Mouse (Mus musculus) heart, embryonic 12.5 days (tissue): ENCODE results near the gene Edem2. TPM values are rescaled to one million over a fixed set of nuclear protein-coding genes. Genes with fewer than 3 reads are reported as not detected.

ENCODE experiments used
- ATAC-seq: fragments of 200-750 bp; cut with Nextera tagmentation; 2 replicates; pipeline ENCODE4 v1.8.0; 2017; ENCODE audit warnings: moderate TSS enrichment, moderate library complexity; ENCODE audit not compliant: insufficient number of reproducible peaks, low FRiP score
- H3K27ac ChIP-seq: fragments of 300-500 bp; sonication (generic); 2 replicates; pipeline ENCODE4 v1.5.1; 2016; ENCODE audit warnings: mild to moderate bottlenecking, moderate library complexity; ENCODE audit not compliant: poor library complexity, severe bottlenecking
- H3K27me3 ChIP-seq: fragments of 300-500 bp; sonication (generic); replicated peaks from 2 replicates; pipeline ENCODE4 v1.6.1; 2016; ENCODE audit warnings: mild to moderate bottlenecking, moderate library complexity
- H3K36me3 ChIP-seq: fragments of 300-500 bp; sonication (generic); 2 replicates; pipeline ENCODE4 v1.6.1; 2016; ENCODE audit warnings: mild to moderate bottlenecking, moderate library complexity
- H3K4me1 ChIP-seq: fragments of 300-500 bp; sonication (generic); replicated peaks from 2 replicates; pipeline ENCODE4 v1.6.1; 2016; ENCODE audit warnings: mild to moderate bottlenecking
- H3K4me2 ChIP-seq: fragments of 300-500 bp; sonication (generic); 2 replicates; pipeline ENCODE4 v1.6.1; 2016; ENCODE audit warnings: mild to moderate bottlenecking, moderate library complexity
- H3K4me3 ChIP-seq: fragments of 300-500 bp; sonication (generic); 2 replicates; pipeline ENCODE4 v1.5.1; 2016; ENCODE audit warnings: mild to moderate bottlenecking
- H3K9ac ChIP-seq: fragments of 300-500 bp; sonication (generic); 2 replicates; pipeline ENCODE4 v1.6.1; 2016; ENCODE audit warnings: mild to moderate bottlenecking, moderate library complexity
- H3K9me3 ChIP-seq: fragments of 300-500 bp; sonication (generic); replicated peaks from 2 replicates; pipeline ENCODE4 v1.6.1; 2016; ENCODE audit warnings: mild to moderate bottlenecking, moderate library complexity
- WGBS: fragments of 180-500 bp; shearing (Covaris S2); methylation state at CpG from one replicate; pipeline ENCODE4 v1.1.7; 2016; 5-methylcytosine and 5-hydroxymethylcytosine counted together
- polyA plus RNA-seq: library from polyadenylated mRNA; unstranded; fragments of >200 nt; fragmentation: Nextera tagmentation; extraction: Ambion mirVana; gene quantifications from 2 replicates; pipeline ENCODE4 v1.2.1, GENCODE M21; 2016

Edem2 gene
- polyA plus RNA-seq, 1 experiment from 2014 or later, result 26.7 TPM

DNA sequence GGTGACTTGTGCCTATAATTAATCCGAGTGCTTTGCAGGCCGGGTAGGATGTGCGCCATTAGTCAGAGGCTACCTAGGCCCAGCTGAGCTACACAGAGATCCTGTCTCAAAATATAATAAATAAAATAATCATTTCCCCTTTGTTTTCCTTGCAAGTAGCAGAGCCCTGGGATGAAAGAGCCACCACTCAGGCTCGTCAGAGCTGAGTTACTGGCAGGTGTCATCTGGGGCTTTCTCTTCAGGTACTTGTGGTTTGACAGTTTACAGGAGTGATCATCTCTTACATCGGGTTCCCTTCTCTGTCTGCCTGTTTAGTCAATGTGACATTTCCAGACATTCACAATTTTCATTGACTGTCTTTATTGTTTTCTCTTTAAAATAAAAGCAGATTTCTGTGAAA, 42.7 kb downstream of the Edem2 start:
- no peak overlapping the region for H3K4me3 ChIP-seq
- no peaks in the 10 kb centered on the region for H3K27me3 ChIP-seq
- H3K9ac ChIP-seq, result no peak overlapping the region
- H3K9me3 ChIP-seq, result no peaks in the 10 kb centered on the region
- H3K27ac ChIP-seq, result no peak overlapping the region
- 78% methylated on average over 5 of the region's 5 CpGs for WGBS
- peaks cover 15% of the 10 kb centered on the region for H3K36me3 ChIP-seq
- ATAC-seq, result no peak
- H3K4me1 ChIP-seq, result peaks cover 16% of the 10 kb centered on the region
- no peak overlapping the region for H3K4me2 ChIP-seq

DNA sequence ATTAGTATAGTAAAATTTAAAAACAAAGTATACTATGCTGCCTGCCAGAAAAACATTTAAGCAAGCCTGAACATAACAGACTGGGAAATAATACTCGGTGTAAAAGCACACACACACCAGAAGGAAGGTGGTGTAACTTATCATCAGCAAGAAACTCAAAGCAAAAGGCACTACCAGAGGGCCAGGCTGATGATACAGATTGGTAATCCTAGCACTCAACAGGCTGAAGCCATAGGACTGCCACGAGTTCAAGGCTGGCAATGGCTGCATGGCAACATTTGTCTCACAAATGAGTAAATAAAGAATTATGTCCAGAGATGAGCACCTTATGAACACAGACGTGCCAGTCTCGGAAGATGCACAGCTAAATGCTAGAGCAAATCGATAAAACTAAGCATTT, 45.5 kb downstream of the Edem2 start:
- peaks cover 18% of the 10 kb centered on the region for H3K36me3 ChIP-seq
- H3K4me2 ChIP-seq, result no peak overlapping the region
- ATAC-seq, result no peak
- WGBS, result 92% methylated on average over 5 of the region's 5 CpGs
- H3K4me3 ChIP-seq, result no peak overlapping the region
- peaks cover 6% of the 10 kb centered on the region; the same call in 1 of the 2 replicates for H3K4me1 ChIP-seq
- H3K27me3 ChIP-seq, result no peaks in the 10 kb centered on the region
- H3K27ac ChIP-seq, result no peak overlapping the region
- no peak overlapping the region for H3K9ac ChIP-seq
- no peaks in the 10 kb centered on the region for H3K9me3 ChIP-seq

DNA sequence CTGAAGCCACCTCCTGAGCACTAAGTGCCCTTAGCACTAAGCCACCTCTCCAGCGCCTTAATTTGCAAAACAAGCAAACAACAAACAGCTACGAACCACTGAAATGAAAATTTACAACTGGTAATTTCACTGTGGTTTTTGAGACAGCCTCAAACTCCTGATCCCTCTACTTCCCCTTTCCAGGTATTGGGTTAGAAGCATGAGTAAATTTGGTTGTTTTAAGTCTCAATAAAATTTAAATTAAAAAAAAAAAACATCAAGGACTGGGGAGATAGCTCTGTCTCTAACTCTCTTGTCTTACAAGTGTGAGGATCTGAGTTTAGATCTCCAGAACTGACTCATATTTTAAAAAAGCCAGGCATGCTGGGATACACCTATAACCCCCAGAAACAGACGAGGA, 46.1 kb downstream of the Edem2 start:
- Histone ChIP-seq H3K4me3 (no peak overlapping the region), H3K27me3 (no peaks in the 10 kb centered on the region), H3K27ac (no peak overlapping the region), H3K4me1 (peaks cover 6% of the 10 kb centered on the region; the same call in 1 of the 2 replicates), H3K4me2 (no peak overlapping the region), H3K9ac (no peak overlapping the region), H3K36me3 (peaks cover 18% of the 10 kb centered on the region), H3K9me3 (no peaks in the 10 kb centered on the region)
- WGBS, result 70% methylated on average over 3 of the region's 3 CpGs
- ATAC-seq, result no peak

DNA sequence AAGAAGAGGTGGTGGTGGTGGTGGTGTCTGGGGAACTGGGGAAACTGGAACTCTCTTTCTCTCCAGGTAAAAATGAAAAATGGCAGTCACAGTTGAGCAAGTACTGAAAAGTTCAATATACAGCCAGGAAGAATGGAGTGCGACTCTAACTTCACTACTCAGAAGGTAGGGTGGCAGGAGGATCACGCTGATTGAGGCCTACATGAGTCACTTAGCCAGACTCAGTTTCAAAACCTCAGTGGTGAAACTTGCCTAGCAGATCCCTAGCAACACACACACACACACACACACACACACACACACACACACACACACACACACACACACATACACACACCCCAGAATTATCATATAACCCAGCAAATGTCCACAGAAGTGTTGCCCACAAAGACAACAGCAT, 47.4 kb downstream of the Edem2 start:
- H3K9ac ChIP-seq, result no peak overlapping the region
- H3K27me3 ChIP-seq, result no peaks in the 10 kb centered on the region
- no peaks in the 10 kb centered on the region for H3K9me3 ChIP-seq
- H3K36me3 ChIP-seq, result peaks cover 12% of the 10 kb centered on the region
- peaks cover 6% of the 10 kb centered on the region; the same call in 1 of the 2 replicates for H3K4me1 ChIP-seq
- no peak overlapping the region for H3K4me2 ChIP-seq
- no peak overlapping the region for H3K4me3 ChIP-seq
- no peak overlapping the region for H3K27ac ChIP-seq
- 86% methylated on average over 2 of the region's 2 CpGs for WGBS
- ATAC-seq, result no peak

DNA sequence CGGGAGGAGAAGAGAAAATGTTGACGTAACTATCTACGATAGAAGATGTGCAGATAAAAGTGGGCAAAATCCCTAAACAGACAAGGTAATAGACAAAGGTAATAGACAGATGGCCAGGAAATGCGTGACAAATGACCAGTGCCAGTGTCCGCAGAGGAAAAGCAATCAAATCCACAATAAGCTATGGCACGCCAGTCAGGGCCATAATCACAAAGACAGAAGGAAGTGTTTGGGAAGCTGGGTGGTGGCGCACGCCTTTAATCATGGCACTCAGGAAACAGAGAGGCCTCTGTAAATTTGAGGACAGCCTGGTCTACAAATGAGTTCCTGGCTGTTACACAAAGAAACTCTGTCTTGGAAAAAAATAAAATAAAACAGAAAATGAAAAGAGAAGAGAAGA, 48.1 kb downstream of the Edem2 start:
- no peaks in the 10 kb centered on the region for H3K27me3 ChIP-seq
- no peak overlapping the region for H3K4me2 ChIP-seq
- no peak overlapping the region for H3K27ac ChIP-seq
- H3K9ac ChIP-seq, result no peak overlapping the region
- ATAC-seq, result no peak
- no peaks in the 10 kb centered on the region for H3K9me3 ChIP-seq
- H3K4me3 ChIP-seq, result no peak overlapping the region
- peaks cover 10% of the 10 kb centered on the region for H3K36me3 ChIP-seq
- H3K4me1 ChIP-seq, result 0 out of 2 replicates have a peak, but pooled peaks cover 3% of the 10 kb centered on the region
- 74% methylated on average over 8 of the region's 8 CpGs for WGBS

DNA sequence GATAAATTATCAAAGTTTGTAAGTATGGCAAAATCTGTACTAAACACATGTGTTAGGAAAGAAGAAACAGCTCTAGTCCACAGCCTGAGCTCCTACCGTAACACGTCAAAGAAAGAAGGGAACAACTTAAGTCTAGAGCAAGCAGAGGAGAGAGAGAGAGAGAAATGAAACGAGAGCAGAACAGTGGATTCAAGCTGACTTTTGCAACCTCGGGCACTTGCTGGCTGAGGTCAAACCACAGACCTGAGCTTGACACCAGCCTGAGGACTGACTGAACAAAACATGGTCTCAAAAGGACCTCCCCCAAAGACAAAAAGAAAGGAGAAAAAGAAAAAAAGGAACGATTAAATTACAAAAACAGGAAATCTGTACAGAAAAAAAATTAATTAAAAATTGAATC, 48.7 kb downstream of the Edem2 start:
- Histone ChIP-seq H3K4me2 (no peak overlapping the region), H3K9me3 (no peaks in the 10 kb centered on the region), H3K4me1 (0 out of 2 replicates have a peak, but pooled peaks cover 3% of the 10 kb centered on the region), H3K27ac (no peak overlapping the region), H3K4me3 (no peak overlapping the region), H3K9ac (no peak overlapping the region), H3K36me3 (peaks cover 7% of the 10 kb centered on the region), H3K27me3 (no peaks in the 10 kb centered on the region)
- no peak for ATAC-seq
- 70% methylated on average over 5 of the region's 5 CpGs for WGBS

DNA sequence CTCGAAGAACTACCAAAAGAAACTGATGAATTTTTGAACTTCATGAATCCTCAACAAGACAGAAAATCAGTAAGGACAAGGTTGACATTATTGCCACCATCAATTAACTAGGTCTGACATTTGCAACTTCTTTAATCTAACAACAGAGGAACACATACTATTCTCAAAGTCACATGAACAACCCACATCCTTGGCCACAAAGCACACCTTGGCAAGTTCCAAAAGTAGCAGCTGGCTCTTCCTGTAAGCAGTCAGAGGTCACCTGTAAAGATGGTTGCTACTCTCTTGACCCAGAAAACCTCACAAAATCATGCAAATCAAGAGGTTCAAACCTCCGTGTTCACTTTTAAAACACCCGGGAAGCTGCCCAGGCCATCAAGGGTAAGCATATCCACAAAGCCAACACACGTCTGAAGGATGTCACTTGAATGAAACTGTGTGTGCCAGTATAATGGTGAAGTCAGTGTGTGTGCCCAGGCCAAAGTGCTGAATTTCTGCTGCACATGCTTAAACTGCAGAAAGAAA, 49.6 kb downstream of the Edem2 start:
- no peaks in the 10 kb centered on the region for H3K9me3 ChIP-seq
- H3K4me3 ChIP-seq, result no peak overlapping the region
- H3K27me3 ChIP-seq, result no peaks in the 10 kb centered on the region
- H3K9ac ChIP-seq, result no peak overlapping the region
- no peak overlapping the region for H3K27ac ChIP-seq
- H3K4me2 ChIP-seq, result no peak overlapping the region
- no peak for ATAC-seq
- H3K4me1 ChIP-seq, result peaks cover 7% of the 10 kb centered on the region
- H3K36me3 ChIP-seq, result peaks cover 6% of the 10 kb centered on the region; the same call in 1 of the 2 replicates
- 88% methylated on average over 4 of the region's 4 CpGs for WGBS

DNA sequence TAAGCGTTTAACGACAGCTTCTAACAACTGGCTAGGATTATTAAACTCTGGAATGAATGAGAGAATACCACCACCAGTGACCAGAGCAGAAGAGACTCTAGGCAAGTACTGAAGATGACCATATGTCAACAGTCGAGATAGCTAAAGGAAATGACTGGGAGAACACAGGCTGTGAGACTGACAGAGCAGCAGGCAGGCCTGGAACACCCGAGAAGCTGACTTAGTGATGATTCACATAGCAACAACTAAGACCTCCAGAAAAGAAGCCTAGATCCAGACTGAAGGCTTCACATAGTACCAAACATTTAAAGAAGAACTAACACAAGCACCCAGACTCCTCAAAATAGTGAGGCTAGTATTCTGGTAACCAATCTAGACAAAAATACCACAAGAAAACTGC, 54.2 kb downstream of the Edem2 start:
- Histone ChIP-seq H3K27me3 (no peaks in the 10 kb centered on the region), H3K4me2 (no peak overlapping the region), H3K4me1 (peaks cover 12% of the 10 kb centered on the region), H3K4me3 (no peak overlapping the region), H3K27ac (no peak overlapping the region), H3K9ac (no peak overlapping the region), H3K9me3 (no peaks in the 10 kb centered on the region), H3K36me3 (peaks cover 24% of the 10 kb centered on the region)
- WGBS, result 46% methylated on average over 4 of the region's 4 CpGs
- ATAC-seq, result no peak

DNA sequence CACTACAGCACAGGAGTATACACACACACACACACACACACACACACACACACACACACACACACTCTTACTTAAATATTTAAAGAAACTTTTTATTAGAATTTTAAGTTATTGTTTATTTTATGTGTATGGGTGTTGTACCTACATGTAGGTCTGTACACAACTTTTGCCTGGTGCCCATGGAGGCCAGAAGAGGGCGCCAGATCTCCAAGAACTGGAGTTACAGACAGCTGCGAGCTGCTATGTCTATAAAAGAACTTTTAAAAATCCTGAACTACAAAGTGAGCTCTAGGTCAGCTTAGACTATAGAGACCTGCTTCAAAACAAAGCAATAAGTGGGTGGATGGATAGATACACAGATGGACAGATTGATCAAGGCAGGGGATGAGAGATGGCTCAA, 55.7 kb downstream of the Edem2 start:
- Histone ChIP-seq H3K36me3 (peaks cover 21% of the 10 kb centered on the region), H3K27me3 (no peaks in the 10 kb centered on the region), H3K9me3 (no peaks in the 10 kb centered on the region), H3K27ac (no peak overlapping the region), H3K4me3 (no peak overlapping the region), H3K4me1 (peaks cover 12% of the 10 kb centered on the region), H3K9ac (no peak overlapping the region), H3K4me2 (no peak overlapping the region)
- no peak for ATAC-seq
- WGBS, result 34% methylated on average over 2 of the region's 2 CpGs

DNA sequence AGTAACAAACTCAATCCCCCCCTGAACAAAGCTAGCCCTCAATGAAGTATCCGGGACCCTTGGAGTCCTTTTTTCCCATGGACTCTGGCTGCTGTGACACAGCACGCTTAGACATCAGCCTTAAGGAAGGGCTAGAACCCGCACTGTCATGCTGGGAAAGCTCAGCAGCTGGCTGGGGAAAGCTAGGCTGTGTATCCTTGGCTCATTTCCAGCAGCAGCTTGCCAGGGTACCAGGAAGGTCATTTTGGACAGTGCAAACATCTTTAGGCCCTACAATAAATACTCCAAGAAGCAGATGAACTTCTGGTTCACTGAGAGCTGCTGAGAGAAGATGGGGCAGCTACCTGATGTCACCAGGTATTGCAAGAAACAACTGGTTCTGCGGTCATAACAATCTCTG, 58.0 kb downstream of the Edem2 start:
- Histone ChIP-seq H3K9me3 (no peaks in the 10 kb centered on the region), H3K27ac (no peak overlapping the region), H3K36me3 (peaks cover 44% of the 10 kb centered on the region), H3K9ac (no peak overlapping the region), H3K4me2 (no peak overlapping the region), H3K4me1 (peaks cover 12% of the 10 kb centered on the region), H3K27me3 (no peaks in the 10 kb centered on the region), H3K4me3 (no peak overlapping the region)
- 75% methylated on average over 4 of the region's 4 CpGs for whole genome bisulfite sequencing
- no peak for ATAC-seq

DNA sequence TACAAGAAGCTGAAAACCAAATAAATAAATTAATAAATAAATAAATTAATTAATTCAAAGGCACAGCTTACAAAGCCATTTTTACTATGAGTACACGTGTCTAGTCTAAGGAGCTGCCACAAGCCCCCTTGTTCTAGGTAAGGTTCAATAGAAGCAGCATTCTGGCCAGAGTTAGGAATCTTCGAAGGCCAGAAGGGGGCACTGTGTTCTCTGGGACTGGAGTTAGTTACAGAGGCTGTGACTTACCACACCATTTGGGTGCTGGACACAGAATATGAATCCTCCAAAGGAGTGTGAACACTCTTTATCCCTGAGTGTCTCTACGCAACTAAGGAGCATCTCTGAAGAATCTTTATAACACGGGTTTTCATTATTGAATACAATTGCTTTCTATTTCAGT, 60.8 kb downstream of the Edem2 start:
- Histone ChIP-seq H3K4me1 (0 out of 2 replicates have a peak, but pooled peaks cover 4% of the 10 kb centered on the region), H3K9ac (no peak overlapping the region), H3K36me3 (peaks cover 70% of the 10 kb centered on the region), H3K4me3 (no peak overlapping the region), H3K27me3 (no peaks in the 10 kb centered on the region), H3K4me2 (no peak overlapping the region), H3K9me3 (no peaks in the 10 kb centered on the region), H3K27ac (no peak overlapping the region)
- WGBS, result 88% methylated on average over 4 of the region's 4 CpGs
- ATAC-seq, result no peak

DNA sequence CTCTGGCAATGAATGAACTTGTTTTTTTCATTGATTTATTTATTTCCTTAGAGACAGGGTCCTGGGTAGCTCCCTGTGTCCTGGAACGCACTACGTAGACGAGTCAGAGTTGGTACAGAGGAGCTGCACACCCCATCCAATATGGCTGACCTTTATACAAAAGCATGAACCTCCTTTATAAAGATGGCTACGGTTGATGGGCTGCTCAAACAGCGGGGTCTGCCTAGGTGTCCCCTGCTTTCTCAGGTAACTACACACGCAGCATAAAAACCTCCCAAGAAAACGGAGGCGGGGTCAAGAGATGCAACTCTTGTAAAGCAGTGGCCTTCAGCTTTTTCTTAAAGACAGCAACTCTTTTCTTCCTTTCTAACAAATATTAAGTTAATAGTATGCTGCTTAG, 61.4 kb downstream of the Edem2 start:
- Histone ChIP-seq H3K9ac (no peak overlapping the region), H3K4me2 (no peak overlapping the region), H3K4me3 (no peak overlapping the region), H3K4me1 (0 out of 2 replicates have a peak, but pooled peaks cover 4% of the 10 kb centered on the region), H3K27ac (no peak overlapping the region), H3K27me3 (no peaks in the 10 kb centered on the region), H3K9me3 (no peaks in the 10 kb centered on the region), H3K36me3 (peaks cover 74% of the 10 kb centered on the region)
- ATAC-seq, result no peak
- 96% methylated on average over 8 of the region's 8 CpGs for whole genome bisulfite sequencing
